Mouse (Mus musculus): Measurements from ENCODE around the gene Lmf2.

The Lmf2 gene

DNA sequence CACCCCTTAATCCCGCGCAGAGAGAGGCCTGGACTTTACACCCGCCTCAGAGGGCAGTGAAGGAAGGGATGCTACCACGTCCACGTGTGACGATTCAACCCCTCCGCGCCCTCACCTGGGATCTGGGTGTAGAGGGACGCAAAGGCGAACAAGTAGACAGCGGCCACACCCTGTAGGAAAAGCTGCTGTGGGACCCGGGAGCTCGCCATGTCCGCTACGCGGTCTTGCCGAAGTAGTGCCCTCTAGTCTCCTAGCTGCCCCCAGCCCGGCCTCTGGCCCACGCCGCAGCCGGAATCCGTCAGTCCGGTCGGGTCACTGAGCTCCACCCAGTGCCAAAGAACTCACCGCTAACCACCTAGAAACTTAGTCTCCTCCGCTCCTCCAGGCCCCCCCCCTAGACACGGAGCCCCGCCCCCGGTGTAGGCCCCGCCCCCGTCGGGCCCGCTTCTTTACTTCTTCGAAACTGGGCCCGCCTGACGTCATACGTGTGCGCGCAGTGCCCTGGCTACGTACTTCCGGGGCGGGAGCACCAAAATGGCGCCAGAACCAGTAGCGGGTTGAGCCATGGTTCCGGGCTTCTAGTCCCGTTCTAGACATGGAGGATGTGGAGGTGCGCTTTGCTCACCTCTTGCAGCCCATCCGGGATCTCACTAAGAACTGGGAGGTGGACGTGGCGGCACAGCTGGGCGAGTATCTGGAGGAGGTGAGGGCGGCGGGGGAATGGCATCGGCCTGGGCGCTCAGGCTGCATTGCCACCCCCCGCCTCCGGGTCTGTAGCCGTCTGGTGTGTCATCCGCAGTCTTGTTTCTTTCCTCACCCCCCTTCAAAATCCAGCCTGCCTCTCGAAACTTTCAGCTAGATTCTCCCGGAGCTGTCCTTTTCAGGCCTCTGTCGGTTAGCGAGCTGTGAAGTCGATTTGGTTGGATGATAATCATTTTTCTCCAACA is at the start of gene Lmf2, which contains the start of gene Ncaph2:
TSS of gene Lmf2 (minus strand) at position 419 of the 947 bp plus-strand sequence.
TSS of gene Ncaph2 (plus strand) at position 479 of the 947 bp plus-strand sequence.
- in situ Hi-C loops (cut with MboI, MseI), result loop anchor here (10.0 to 25.0 kb wide), 2 partner anchors 491 to 618 kb away; partner anchors contain the start of genes Brd1 and Pim3

GRCm38 (mm10) chr15:89404831-89405623 is 49.6 kb upstream of the Lmf2 start:
- in situ Hi-C loops (cut with MboI, MseI), result no loop called here

DNA sequence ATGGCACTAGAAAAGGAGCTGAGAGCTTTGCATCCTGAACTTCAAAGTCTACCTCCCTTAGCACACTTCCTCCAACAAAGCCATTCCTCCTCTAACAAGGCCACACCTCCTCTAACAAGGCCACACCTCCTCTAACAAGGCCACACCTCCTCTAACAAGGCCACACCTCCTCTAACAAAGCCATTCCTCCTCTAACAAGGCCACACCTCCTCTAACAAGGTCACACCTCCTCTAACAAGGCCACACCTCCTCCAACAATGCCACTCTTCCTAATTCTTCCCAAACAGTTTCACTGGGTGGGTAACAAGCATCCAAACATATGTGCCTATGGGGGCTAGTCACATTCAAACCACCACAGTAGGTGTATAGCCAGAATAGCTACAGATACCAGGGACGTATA is 47.0 kb upstream of the Lmf2 start:
- in situ Hi-C loops (cut with MboI, MseI), result no loop called here

DNA sequence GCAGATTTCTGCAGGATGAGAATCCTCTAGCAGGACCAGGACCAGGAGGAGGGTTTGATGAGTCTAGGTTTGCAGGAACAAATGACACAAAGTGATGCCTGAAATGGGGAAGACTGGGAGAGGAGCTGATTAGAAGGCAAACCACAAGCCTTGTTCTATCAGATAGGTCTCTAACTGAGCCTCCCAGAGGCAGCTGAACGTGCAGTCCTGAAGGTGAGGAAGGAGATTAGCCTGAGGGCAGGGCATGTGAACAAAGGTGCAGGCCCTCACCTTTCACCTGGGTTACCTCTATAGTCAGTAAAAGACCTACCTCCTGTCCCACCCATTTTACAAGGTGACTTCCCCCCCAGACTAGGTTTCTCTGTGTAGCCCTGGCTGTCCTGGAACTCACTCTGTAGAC is 44.3 kb upstream of the Lmf2 start:
- in situ Hi-C loops (cut with MboI, MseI), result no loop called here

GRCm38 (mm10) chr15:89398146-89398545 is 42.7 kb upstream of the Lmf2 start:
- in situ Hi-C loops (cut with MboI, MseI), result no loop called here

DNA sequence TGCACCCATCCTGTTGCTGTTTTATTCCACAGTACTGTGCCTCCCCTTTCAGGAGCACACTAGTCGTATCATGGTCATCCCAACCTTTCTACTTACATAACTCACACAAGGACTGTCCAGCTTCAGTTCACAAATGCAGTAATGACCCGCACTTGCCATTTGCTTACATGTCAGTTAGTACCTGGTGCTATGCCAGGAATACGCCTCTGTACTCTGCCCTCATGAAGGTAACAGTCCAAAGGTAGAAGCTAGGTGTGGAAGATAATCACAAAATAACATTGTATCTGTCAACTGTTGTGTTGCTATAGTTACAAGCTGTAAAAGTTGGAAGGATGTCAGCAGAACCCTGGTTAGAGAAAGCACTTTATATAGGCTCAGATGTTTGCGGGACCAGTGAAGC is 41.4 kb upstream of the Lmf2 start:
- in situ Hi-C loops (cut with MboI, MseI), result no loop called here

- in situ Hi-C loops (cut with MboI, MseI), result no loop called here
Observed at GRCm38 (mm10) chr15:89390081-89390480, 34.6 kb upstream of the Lmf2 start.

- in situ Hi-C loops (cut with MboI, MseI), result no loop called here
Observed at GRCm38 (mm10) chr15:89387127-89387526, 31.7 kb upstream of the Lmf2 start.

DNA sequence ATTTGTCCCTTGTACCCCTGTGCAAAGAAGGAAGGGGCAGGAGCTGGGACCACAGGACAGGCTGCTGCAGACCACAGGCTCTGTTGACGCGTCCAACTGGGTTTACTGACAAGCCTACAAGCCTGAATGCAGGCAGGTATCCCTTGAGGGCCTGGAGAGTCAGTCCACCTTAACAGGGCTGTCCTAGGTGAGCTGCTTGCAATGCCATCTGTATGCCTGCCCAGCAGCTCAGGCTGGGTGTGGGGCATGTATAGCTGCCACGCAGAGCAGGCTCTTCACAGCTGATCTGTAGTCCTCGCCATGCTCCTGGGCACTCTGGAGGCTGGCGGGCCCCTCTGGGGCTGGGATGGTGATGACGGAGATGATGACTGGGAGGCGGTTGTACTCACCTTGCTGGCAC is 29.2 kb upstream of the Lmf2 start, which contains the start of gene Klhdc7b:
TSS of gene Klhdc7b (plus strand) at position 301 of the 400 bp plus-strand sequence.
- in situ Hi-C loops (cut with MboI, MseI), result loop anchor here (5.0 kb wide), 1 partner anchor 42 kb away; no protein-coding TSS in a partner anchor

DNA sequence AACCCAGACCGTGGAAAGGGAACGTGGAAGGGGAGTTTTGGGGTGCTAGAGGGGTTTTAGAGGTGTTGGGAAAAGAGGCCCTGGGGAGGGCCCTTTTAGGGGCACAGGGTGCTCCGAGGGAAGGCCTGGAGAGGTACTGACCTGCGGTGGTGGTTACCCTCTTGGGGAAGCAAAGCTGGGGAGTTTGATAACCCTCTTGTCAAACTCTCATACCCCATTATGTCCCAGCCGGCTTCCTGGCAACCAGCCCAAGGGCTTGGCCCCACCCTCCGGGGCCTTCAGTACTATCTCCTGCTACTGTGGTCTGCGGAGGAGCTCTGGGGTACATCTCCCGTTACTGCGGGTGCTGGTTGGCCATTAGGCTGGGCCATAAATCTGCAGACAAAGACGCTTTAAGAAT is 24.0 kb upstream of the Lmf2 start:
- in situ Hi-C loops (cut with MboI, MseI), result no loop called here

GRCm38 (mm10) chr15:89378831-89379401 is 23.5 kb upstream of the Lmf2 start, which contains the start of gene Odf3b:
Gene Odf3b (minus strand): TSS chr15:89379282.
- in situ Hi-C loops (cut with MboI, MseI), result no loop called here

DNA sequence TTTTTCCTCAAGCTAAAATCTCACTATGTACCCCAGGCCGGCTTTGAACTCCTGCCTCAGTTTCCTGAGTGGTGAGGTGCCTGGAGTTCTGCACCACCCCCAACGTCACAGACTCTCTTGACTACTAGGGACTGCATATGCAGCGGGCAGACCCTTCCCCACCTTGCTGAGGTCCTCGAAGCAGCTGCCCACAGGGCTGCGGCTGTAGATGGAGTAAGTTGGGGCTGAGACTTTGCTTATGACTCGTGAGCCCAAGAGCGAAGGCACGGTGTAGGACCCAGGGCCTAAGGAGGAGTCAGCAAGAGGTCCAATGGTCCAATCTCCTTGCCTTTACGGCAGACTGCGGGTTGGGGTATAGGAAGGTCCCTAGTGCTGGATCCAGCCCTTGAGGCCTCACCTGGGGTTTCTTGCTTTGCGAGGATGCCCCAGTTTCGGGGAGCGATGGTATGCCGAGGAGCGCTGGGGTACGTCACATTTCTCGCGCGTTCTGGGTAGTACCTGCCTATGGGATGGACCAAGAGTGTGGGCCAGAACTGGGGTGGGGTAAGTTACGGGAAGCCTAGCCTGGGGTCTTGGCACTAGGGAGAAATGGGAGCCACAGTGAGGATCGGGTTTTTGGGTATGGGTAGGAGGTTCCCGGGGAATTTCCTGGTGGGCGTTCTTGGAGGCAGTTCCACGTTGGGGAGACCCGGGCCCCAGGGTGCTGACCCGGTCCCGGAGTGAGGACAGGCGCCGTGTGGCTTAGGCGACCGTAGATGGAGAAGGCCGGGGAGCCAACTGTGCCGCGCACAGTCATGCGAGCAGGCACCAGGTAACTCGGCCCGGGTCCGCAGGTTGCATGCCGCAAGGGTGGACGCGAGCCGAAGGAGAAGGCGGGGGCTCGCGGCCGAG is 22.7 kb upstream of the Lmf2 start:
- in situ Hi-C loops (cut with MboI, MseI), result no loop called here

DNA sequence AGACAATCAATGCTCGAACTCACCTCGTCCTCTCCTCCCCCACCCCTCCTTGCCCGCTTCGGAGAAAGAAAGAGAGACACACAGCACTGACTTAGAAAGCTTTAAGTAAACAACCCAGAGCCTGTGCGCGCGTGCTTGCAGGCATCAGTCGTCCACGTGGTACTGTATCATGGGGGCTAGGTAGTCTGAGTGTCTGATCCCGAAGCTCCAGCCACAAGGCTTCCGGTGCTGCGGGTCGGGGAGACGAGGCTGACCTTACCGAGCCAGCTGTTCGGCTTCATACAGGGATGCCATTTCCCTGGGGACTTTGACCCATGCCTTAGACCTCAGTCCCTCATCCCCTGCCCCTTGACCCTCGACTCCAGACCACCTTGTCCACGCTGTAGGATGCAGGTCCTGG is 21.9 kb upstream of the Lmf2 start:
- in situ Hi-C loops (cut with MboI, MseI), result no loop called here

DNA sequence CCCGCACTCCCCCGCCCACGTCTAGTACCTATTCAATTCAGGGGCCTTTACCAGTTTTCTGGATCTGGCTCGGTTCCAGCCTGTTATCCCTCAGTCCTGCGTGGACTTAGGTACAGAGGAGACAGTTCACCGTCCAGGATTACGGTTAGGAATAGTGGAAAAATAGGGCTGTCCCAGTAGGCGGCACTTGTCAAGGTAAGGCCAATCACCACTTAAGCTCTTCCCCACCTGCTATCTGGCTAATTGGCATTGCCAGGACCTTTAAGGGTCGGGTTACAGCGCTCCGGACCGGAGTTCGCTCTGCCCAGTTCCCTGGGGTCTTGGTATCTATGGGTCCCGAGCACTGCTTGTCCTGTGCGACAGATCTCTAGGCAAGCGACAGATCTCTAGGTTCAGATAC is 21.5 kb upstream of the Lmf2 start, which contains the start of gene Tymp:
TSS of gene Tymp (minus strand) at position 83 of the 400 bp plus-strand sequence.
- in situ Hi-C loops (cut with MboI, MseI), result no loop called here

DNA sequence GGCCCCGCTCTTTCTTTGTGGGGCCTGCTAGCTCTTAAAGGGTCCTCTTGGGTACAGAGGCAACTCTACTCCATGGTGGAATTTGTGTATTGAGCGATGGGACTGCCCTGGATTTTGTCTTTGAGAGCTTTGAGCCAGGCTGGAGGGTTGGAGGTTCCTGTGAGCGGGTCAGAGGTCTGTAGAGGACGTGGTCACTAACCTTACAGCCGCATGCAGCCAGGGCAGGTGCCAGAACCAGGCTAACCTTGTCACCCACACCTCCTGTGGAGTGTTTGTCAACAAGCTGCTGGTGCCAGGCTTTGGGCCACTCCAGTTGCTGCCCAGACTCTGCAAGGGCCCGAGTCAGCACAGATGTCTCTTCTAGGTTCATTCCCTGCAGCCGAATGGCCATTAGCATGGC is 20.6 kb upstream of the Lmf2 start:
- in situ Hi-C loops (cut with MboI, MseI), result no loop called here

GRCm38 (mm10) chr15:89374801-89375534 is 19.5 kb upstream of the Lmf2 start:
- in situ Hi-C loops (cut with MboI, MseI), result loop anchor here (5.0 to 25.0 kb wide), 2 partner anchors 553 to 638 kb away; partner anchors contain the start of gene Brd1

GRCm38 (mm10) chr15:89374340-89374739 is 18.9 kb upstream of the Lmf2 start:
- in situ Hi-C loops (cut with MboI, MseI), result loop anchor here (5.0 to 25.0 kb wide), 2 partner anchors 552 to 637 kb away; partner anchors contain the start of gene Brd1

DNA sequence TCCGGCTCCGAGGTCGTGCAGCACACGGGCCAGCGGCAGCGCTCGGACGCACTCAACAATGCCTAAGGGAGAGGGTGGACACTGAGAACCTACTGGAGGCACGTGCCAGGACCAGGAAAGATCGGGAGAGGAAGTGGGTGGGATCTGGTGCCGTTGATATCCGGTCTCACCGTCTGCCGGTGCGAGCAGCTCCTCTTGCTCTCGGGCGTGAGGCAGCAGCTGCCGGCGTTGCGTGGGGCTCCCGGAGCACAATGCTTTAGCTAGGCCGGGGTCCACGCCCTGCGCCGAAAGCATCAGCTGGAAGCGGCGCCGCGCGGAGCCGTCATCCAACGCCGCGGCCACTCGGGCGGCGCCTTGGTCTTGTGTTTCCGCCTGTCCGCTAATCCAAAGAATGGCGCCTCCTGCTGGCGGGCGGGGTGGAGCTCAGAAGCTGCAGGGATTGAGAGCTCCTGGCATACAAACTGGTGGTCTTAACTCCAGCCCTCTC is 18.3 kb upstream of the Lmf2 start, which contains the start of gene Sco2:
TSS of gene Sco2 (minus strand) at position 85 of the 487 bp plus-strand sequence.
- in situ Hi-C loops (cut with MboI, MseI), result loop anchor here (5.0 to 25.0 kb wide), 2 partner anchors 552 to 637 kb away; partner anchors contain the start of gene Brd1
